Mouse (Mus musculus): ENCODE results near the gene Dok5. TPM values are rescaled to one million over a fixed set of nuclear protein-coding genes. Genes with fewer than 3 reads are reported as not detected.

The Dok5 gene
- polyA plus RNA-seq, 1 experiment from 2014 or later, result 64.5 TPM

DNA sequence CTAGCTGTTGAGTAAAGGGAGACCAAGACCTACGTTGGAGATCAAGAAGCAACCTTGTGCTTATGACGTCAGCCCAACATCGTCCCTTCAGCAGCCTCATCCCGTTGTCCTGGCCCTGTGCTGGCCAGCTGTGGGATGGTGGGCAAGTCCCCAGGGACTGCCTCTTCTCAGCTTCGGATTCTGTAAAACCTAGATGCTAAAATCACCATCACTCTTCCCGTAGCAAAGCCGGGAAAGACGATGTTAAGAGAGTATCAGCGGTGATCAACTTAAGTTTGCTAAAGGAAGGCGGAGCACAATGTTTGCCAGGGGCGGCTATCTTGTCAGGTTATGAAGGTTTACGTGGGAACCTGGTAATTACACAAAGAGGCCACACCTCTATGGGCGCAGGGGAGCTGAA lies 826 bp upstream of the Dok5 start:
- peak overlapping the region; percentile 86 for H3K4me2 ChIP-seq (ENCODE audit: low read length)
- ATAC-seq, result no peak
- no peak overlapping the region; the same call in 1 of the 2 replicates for H3K27ac ChIP-seq (ENCODE audit: low read depth, low read length)
- 63% methylated on average over 13 of the region's 13 CpGs for WGBS
- H3K9ac ChIP-seq (ENCODE audit: low read depth, low read length), result no peak overlapping the region; the same call in 1 of the 2 replicates
- no peaks in the 10 kb centered on the region for H3K9me3 ChIP-seq (ENCODE audit: control insufficient read depth, low read length)
- peaks cover 4% of the 10 kb centered on the region for H3K4me1 ChIP-seq (ENCODE audit: control insufficient read depth, insufficient read depth, low read depth, low read length)
- no peaks in the 10 kb centered on the region for H3K36me3 ChIP-seq (ENCODE audit: control insufficient read depth, insufficient read depth, low read length)
- H3K4me3 ChIP-seq (ENCODE audit: low read length), result no peak overlapping the region
- H3K27me3 ChIP-seq (replicated peaks; ENCODE audit: control insufficient read depth, insufficient read depth, low read length), result no peaks in the 10 kb centered on the region

DNA sequence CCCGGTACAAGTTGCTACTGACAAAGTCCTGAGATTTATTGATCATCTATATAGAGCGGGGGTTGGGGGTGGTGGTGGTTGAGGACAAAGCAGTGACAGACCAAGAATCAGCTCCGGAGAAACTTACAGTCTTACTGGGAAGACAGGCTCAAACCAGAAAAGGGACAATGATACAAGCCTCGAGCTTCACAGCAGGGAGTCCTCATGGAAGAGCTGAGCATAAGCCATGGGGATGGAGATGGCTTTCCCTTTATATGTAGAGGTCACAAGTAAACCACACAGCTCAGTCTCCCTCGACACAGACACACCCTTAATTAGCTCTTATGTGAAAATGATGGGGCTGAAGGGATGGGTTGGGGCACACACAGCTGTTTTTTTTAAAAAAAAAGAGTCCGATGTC lies 402 bp upstream of the Dok5 start:
- ATAC-seq, result peak; percentile 38
- Histone ChIP-seq H3K36me3 (ENCODE audit: control insufficient read depth, insufficient read depth, low read length) (no peaks in the 10 kb centered on the region), H3K9ac (ENCODE audit: low read depth, low read length) (peak overlapping the region; percentile 61), H3K27me3 (replicated peaks; ENCODE audit: control insufficient read depth, insufficient read depth, low read length) (no peaks in the 10 kb centered on the region), H3K4me1 (ENCODE audit: control insufficient read depth, insufficient read depth, low read depth, low read length) (peaks cover 4% of the 10 kb centered on the region), H3K27ac (ENCODE audit: low read depth, low read length) (peak overlapping the region; percentile 83), H3K9me3 (ENCODE audit: control insufficient read depth, low read length) (no peaks in the 10 kb centered on the region), H3K4me3 (ENCODE audit: low read length) (peak overlapping the region; percentile 67), H3K4me2 (ENCODE audit: low read length) (peak overlapping the region; percentile 86)
- WGBS, result 22% methylated on average over 6 of the region's 6 CpGs

DNA sequence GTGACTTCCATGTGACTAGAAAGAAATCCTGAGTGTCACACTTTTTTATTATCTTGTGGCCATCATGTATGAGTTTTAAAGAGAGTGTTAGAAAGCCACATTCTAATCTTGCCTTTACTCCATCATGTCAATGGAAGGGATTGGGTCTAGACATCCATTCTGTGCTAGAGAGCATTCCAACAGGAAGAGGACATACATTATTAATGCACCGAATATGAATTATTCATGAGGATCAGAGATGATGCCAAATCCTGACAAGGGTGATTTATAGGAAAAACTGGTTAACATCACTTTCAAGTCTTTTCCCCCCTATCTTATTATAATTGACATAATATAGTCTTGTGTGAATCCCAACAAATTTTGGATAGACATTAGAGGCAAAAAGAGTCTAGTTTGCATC lies 2.1 kb downstream of the Dok5 start:
- H3K27me3 ChIP-seq (replicated peaks; ENCODE audit: control insufficient read depth, insufficient read depth, low read length), result no peaks in the 10 kb centered on the region
- no peak overlapping the region for H3K9ac ChIP-seq (ENCODE audit: low read depth, low read length)
- H3K36me3 ChIP-seq (ENCODE audit: control insufficient read depth, insufficient read depth, low read length), result no peaks in the 10 kb centered on the region
- no peak overlapping the region for H3K27ac ChIP-seq (ENCODE audit: low read depth, low read length)
- peak overlapping the region; percentile 28 for H3K4me3 ChIP-seq (ENCODE audit: low read length)
- H3K4me1 ChIP-seq (ENCODE audit: control insufficient read depth, insufficient read depth, low read depth, low read length), result peaks cover 4% of the 10 kb centered on the region
- H3K9me3 ChIP-seq (ENCODE audit: control insufficient read depth, low read length), result no peaks in the 10 kb centered on the region
- peak overlapping the region; percentile 86 for H3K4me2 ChIP-seq (ENCODE audit: low read length)
- ATAC-seq, result no peak
- 55% methylated on average over 1 of the region's 1 CpGs for WGBS

DNA sequence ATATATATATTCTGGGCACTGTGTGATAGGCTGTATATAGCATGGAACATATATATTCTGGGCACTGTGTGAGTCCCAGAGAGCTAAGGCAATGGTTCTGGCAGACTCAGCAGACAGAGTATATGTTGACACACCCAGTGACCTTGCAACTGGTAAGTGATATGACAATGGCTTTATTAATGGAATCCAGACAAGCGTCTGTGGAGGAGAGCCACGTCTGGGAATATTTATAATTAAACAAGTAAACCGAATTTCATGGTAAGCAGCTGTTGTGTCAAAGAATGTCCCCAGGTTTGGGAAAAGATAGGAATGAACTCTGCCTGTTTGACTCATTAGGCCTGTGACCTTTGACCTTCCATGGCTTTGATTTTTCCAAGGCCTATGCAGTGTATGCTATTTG lies 2.8 kb downstream of the Dok5 start:
- Histone ChIP-seq H3K9me3 (ENCODE audit: control insufficient read depth, low read length) (no peaks in the 10 kb centered on the region), H3K27ac (ENCODE audit: low read depth, low read length) (no peak overlapping the region), H3K4me1 (ENCODE audit: control insufficient read depth, insufficient read depth, low read depth, low read length) (peaks cover 4% of the 10 kb centered on the region), H3K36me3 (ENCODE audit: control insufficient read depth, insufficient read depth, low read length) (no peaks in the 10 kb centered on the region), H3K9ac (ENCODE audit: low read depth, low read length) (no peak overlapping the region), H3K4me2 (ENCODE audit: low read length) (peak overlapping the region; percentile 44), H3K27me3 (replicated peaks; ENCODE audit: control insufficient read depth, insufficient read depth, low read length) (no peaks in the 10 kb centered on the region), H3K4me3 (ENCODE audit: low read length) (peak overlapping the region; percentile 7; the same call in 1 of the 2 replicates)
- 37% methylated on average over 3 of the region's 3 CpGs for WGBS
- no peak for ATAC-seq

DNA sequence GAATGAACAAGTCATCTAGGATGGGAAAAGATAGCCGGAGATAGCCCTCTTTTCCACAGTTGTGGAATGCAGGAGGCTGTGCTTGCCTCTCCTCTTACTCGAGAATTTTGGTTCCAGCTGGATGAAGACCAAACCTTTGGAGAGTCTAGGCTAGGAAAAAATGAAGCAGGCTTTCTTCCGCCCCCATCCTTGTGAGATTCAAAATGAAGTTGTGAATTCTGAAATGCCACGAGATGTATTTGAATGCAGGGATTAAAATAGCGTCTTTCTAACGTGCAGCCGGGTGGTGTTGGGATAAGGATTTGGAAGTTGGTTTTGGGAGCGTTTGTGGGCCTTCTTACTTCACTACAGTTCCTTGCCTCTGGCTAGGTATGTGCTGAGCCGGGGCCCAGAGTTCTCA lies 6.8 kb downstream of the Dok5 start:
- H3K4me2 ChIP-seq (ENCODE audit: low read length), result no peak overlapping the region
- ATAC-seq, result no peak
- peaks cover 5% of the 10 kb centered on the region for H3K4me1 ChIP-seq (ENCODE audit: control insufficient read depth, insufficient read depth, low read depth, low read length)
- no peaks in the 10 kb centered on the region for H3K27me3 ChIP-seq (replicated peaks; ENCODE audit: control insufficient read depth, insufficient read depth, low read length)
- WGBS, result 92% methylated on average over 9 of the region's 9 CpGs
- no peak overlapping the region for H3K27ac ChIP-seq (ENCODE audit: low read depth, low read length)
- H3K9me3 ChIP-seq (ENCODE audit: control insufficient read depth, low read length), result no peaks in the 10 kb centered on the region
- no peak overlapping the region for H3K4me3 ChIP-seq (ENCODE audit: low read length)
- H3K9ac ChIP-seq (ENCODE audit: low read depth, low read length), result no peak overlapping the region
- no peaks in the 10 kb centered on the region for H3K36me3 ChIP-seq (ENCODE audit: control insufficient read depth, insufficient read depth, low read length)

DNA sequence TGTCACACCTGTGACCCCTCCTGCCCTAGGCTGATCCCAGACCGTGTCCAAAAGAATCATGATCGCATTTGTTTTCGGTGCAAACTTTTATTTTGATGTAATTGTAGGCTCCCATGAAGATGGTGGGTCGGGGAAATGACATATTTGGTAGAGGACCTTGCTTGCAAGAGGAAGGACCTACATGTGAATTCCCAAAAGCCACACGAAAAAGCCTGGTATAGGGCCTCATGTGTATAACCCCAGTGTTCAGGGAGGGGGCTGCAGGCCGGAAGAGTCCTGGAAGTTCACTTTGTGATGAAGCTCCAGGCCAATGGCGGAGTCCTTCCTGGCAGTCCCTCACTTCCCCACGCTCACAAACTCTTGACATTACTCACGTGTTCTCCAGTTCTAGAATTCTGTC lies 7.3 kb downstream of the Dok5 start:
- no peaks in the 10 kb centered on the region for H3K36me3 ChIP-seq (ENCODE audit: control insufficient read depth, insufficient read depth, low read length)
- no peak overlapping the region for H3K27ac ChIP-seq (ENCODE audit: low read depth, low read length)
- no peak overlapping the region for H3K4me2 ChIP-seq (ENCODE audit: low read length)
- no peaks in the 10 kb centered on the region for H3K27me3 ChIP-seq (replicated peaks; ENCODE audit: control insufficient read depth, insufficient read depth, low read length)
- no peaks in the 10 kb centered on the region for H3K9me3 ChIP-seq (ENCODE audit: control insufficient read depth, low read length)
- peaks cover 2% of the 10 kb centered on the region; the same call in 1 of the 2 replicates for H3K4me1 ChIP-seq (ENCODE audit: control insufficient read depth, insufficient read depth, low read depth, low read length)
- no peak overlapping the region for H3K4me3 ChIP-seq (ENCODE audit: low read length)
- 96% methylated on average over 9 of the region's 9 CpGs for WGBS
- H3K9ac ChIP-seq (ENCODE audit: low read depth, low read length), result no peak overlapping the region
- no peak for ATAC-seq

DNA sequence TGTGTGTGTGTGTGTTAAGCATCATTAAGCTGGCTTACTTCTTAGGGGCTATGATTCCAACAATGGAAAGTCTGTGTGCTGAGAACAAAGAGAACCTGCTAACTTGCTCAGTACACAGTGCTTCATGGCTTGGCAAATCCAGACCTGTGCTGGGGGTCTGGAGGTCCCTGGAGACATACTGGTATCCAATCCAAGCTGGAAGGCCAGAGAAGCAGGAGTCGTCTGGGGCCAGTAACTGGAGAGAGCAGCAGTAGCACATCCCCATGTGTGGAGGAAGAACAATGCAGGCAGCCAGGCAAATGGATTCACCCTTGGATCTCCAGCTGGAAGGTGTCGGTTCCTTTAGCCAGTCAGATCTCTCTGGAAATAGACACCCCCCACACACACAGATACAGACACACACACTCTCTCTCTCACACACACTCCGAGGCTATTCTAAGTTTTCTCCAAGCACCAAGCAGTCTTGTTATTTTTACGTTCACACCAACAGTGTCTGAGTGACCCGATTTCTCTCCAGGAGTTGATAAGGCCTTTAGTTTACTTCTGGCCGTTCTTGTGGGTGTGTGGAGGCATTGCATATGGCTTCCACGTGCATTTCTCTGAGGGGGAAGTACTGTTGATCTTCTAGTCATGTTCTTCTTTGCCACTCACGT lies 8.2 kb downstream of the Dok5 start:
- H3K4me2 ChIP-seq (ENCODE audit: low read length), result no peak overlapping the region
- peak; percentile 36; the same call in 1 of the 2 replicates for ATAC-seq
- H3K4me3 ChIP-seq (ENCODE audit: low read length), result no peak overlapping the region
- no peak overlapping the region for H3K27ac ChIP-seq (ENCODE audit: low read depth, low read length)
- H3K9me3 ChIP-seq (ENCODE audit: control insufficient read depth, low read length), result no peaks in the 10 kb centered on the region
- 59% methylated on average over 8 of the region's 8 CpGs for whole genome bisulfite sequencing
- no peaks in the 10 kb centered on the region for H3K27me3 ChIP-seq (replicated peaks; ENCODE audit: control insufficient read depth, insufficient read depth, low read length)
- no peak overlapping the region for H3K9ac ChIP-seq (ENCODE audit: low read depth, low read length)
- no peaks in the 10 kb centered on the region for H3K36me3 ChIP-seq (ENCODE audit: control insufficient read depth, insufficient read depth, low read length)
- H3K4me1 ChIP-seq (ENCODE audit: control insufficient read depth, insufficient read depth, low read depth, low read length), result peaks cover 2% of the 10 kb centered on the region; the same call in 1 of the 2 replicates

DNA sequence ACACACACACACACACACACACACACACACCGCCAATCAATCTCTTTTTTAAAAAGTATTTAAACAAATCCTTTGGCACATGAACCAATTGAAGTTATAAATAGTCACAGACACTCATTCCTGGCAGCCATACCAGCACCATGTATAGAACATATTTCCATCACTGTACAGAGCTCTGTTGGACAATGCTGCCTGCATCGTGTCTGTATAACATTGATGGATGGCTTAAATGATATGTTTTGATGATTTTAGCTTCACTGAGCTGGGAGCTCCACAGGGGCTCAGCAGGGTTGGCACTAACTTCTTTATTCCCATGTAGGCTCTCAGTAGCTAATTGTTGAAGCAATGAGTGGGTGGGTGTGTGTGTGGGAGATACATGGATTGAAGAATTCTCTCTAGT lies 11.9 kb downstream of the Dok5 start:
- H3K36me3 ChIP-seq (ENCODE audit: control insufficient read depth, insufficient read depth, low read length), result no peaks in the 10 kb centered on the region
- no peak overlapping the region for H3K27ac ChIP-seq (ENCODE audit: low read depth, low read length)
- no peak overlapping the region for H3K4me2 ChIP-seq (ENCODE audit: low read length)
- ATAC-seq, result no peak
- H3K27me3 ChIP-seq (replicated peaks; ENCODE audit: control insufficient read depth, insufficient read depth, low read length), result no peaks in the 10 kb centered on the region
- WGBS, result 50% methylated on average over 2 of the region's 2 CpGs
- H3K4me1 ChIP-seq (ENCODE audit: control insufficient read depth, insufficient read depth, low read depth, low read length), result peaks cover 2% of the 10 kb centered on the region; the same call in 1 of the 2 replicates
- no peaks in the 10 kb centered on the region for H3K9me3 ChIP-seq (ENCODE audit: control insufficient read depth, low read length)
- no peak overlapping the region for H3K9ac ChIP-seq (ENCODE audit: low read depth, low read length)
- H3K4me3 ChIP-seq (ENCODE audit: low read length), result no peak overlapping the region

DNA sequence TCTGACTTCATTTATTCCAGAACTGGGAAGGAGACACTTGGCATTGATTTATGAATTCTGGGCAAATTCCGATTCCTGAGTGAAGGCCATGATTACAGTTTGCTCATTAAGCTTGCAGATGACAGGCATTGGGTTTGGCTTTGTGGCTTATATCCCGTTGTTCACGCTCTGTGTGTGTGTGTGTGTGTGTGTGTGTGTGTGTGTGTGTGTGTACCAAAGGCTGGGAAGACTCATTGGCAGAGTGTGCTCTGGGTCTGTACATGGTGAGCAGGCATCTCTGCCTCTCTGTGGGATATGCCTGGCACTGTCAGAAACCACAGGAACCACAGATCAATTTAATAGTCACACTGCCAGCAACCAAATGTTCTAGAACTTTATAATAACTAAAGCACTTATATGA lies 17.3 kb downstream of the Dok5 start:
- no peaks in the 10 kb centered on the region for H3K36me3 ChIP-seq (ENCODE audit: control insufficient read depth, insufficient read depth, low read length)
- WGBS, result 54% methylated on average over 3 of the region's 3 CpGs
- H3K27me3 ChIP-seq (replicated peaks; ENCODE audit: control insufficient read depth, insufficient read depth, low read length), result no peaks in the 10 kb centered on the region
- no peak overlapping the region for H3K9ac ChIP-seq (ENCODE audit: low read depth, low read length)
- H3K9me3 ChIP-seq (ENCODE audit: control insufficient read depth, low read length), result no peaks in the 10 kb centered on the region
- H3K4me1 ChIP-seq (ENCODE audit: control insufficient read depth, insufficient read depth, low read depth, low read length), result peaks cover 4% of the 10 kb centered on the region; the same call in 1 of the 2 replicates
- H3K4me2 ChIP-seq (ENCODE audit: low read length), result no peak overlapping the region
- H3K4me3 ChIP-seq (ENCODE audit: low read length), result no peak overlapping the region
- peak; percentile 62 for ATAC-seq
- H3K27ac ChIP-seq (ENCODE audit: low read depth, low read length), result no peak overlapping the region

Data from hindbrain, embryonic 16.5 days (tissue).